Mouse (Mus musculus) stomach, embryonic 14.5 days (tissue): ENCODE results near the gene Ifngr1. TPM values are rescaled to one million over a fixed set of nuclear protein-coding genes. Genes with fewer than 3 reads are reported as not detected.
"Not testable (repeated sequence)": the region's sequence is repeated elsewhere in the genome, so short reads cannot be mapped to it uniquely, and the experiment has no call there.

ENCODE experiments used
- ATAC-seq: fragments of 200-750 bp; cut with Nextera tagmentation; 2 replicates; pipeline ENCODE4 v1.8.0; 2017; ENCODE audit warnings: low read depth, moderate TSS enrichment; ENCODE audit not compliant: insufficient number of reproducible peaks, insufficient read depth, low FRiP score
- H3K27ac ChIP-seq: fragments of 300-500 bp; sonication (generic); 2 replicates; pipeline ENCODE4 v1.5.1; 2014; ENCODE audit warnings: mild to moderate bottlenecking, low read length, moderate library complexity, mixed read lengths
- H3K27me3 ChIP-seq: fragments of 300-500 bp; sonication (generic); 2 replicates; pipeline ENCODE4 v1.6.1; 2014; ENCODE audit warnings: low read length, control low read depth, mixed read lengths; ENCODE audit not compliant: control insufficient read depth, insufficient read depth
- H3K36me3 ChIP-seq: fragments of 300-500 bp; sonication (generic); 2 replicates; pipeline ENCODE4 v1.6.1; 2014; ENCODE audit warnings: mild to moderate bottlenecking, control low read depth, low read length, moderate library complexity, mixed read lengths; ENCODE audit not compliant: control insufficient read depth, insufficient read depth
- H3K4me1 ChIP-seq: fragments of 300-500 bp; sonication (generic); 2 replicates; pipeline ENCODE4 v1.6.1; 2014; ENCODE audit warnings: low read length, control low read depth, mixed read lengths; ENCODE audit not compliant: control insufficient read depth, insufficient read depth
- H3K4me2 ChIP-seq: fragments of 300-500 bp; sonication (generic); replicated peaks from 2 replicates; pipeline ENCODE4 v1.6.1; 2014; ENCODE audit warnings: low read depth, low read length, control low read depth
- H3K4me3 ChIP-seq: fragments of 300-500 bp; sonication (generic); 2 replicates; pipeline ENCODE4 v1.5.1; 2014; ENCODE audit warnings: low read depth, low read length, control low read depth
- H3K9ac ChIP-seq: fragments of 300-500 bp; sonication (generic); replicated peaks from 2 replicates; pipeline ENCODE4 v1.6.1; 2014; ENCODE audit warnings: low read depth, mild to moderate bottlenecking, control low read depth, low read length, moderate library complexity, mixed read lengths
- H3K9me3 ChIP-seq: fragments of 300-500 bp; sonication (generic); 2 replicates; pipeline ENCODE4 v1.6.1; 2016; ENCODE audit warnings: low read depth, low read length, control low read depth; ENCODE audit not compliant: control insufficient read depth
- WGBS: fragments of 180-500 bp; shearing (Covaris S2); extraction: QIAGEN DNeasy Blood & Tissue Kit; methylation state at CpG from one replicate; pipeline ENCODE4 v1.1.7; 2014; 5-methylcytosine and 5-hydroxymethylcytosine counted together
- polyA plus RNA-seq: library from polyadenylated mRNA; unstranded; fragments of >200 nt; fragmentation: Nextera tagmentation; extraction: Ambion mirVana; gene quantifications from 2 replicates; pipeline ENCODE4 v1.2.1, GENCODE M21; 2014

Gene Ifngr1
- polyA plus RNA-seq, 1 experiment from 2014 or later, result 69.1 TPM

GRCm38 (mm10) chr10:19592556-19592955 is 807 bp downstream of the Ifngr1 start:
- Histone ChIP-seq H3K9ac (peak overlapping the region; percentile 74), H3K9me3 (no peaks in the 10 kb centered on the region), H3K27ac (peak overlapping the region; percentile 89; the same call in 1 of the 2 replicates), H3K36me3 (no peaks in the 10 kb centered on the region), H3K27me3 (no peaks in the 10 kb centered on the region), H3K4me2 (peak overlapping the region; percentile 70), H3K4me3 (peak overlapping the region; percentile 75), H3K4me1 (peaks cover 18% of the 10 kb centered on the region; the same call in 1 of the 2 replicates)
- 2% methylated on average over 3 of the region's 3 CpGs for WGBS
- ATAC-seq, result no peak

GRCm38 (mm10) chr10:19593296-19593695 is 1.5 kb downstream of the Ifngr1 start:
- ATAC-seq, result no peak
- H3K9me3 ChIP-seq, result no peaks in the 10 kb centered on the region
- H3K4me3 ChIP-seq, result no peak overlapping the region
- 93% methylated on average over 3 of the region's 3 CpGs for WGBS
- no peak overlapping the region for H3K9ac ChIP-seq
- no peaks in the 10 kb centered on the region for H3K36me3 ChIP-seq
- H3K27ac ChIP-seq, result no peak overlapping the region
- peaks cover 18% of the 10 kb centered on the region; the same call in 1 of the 2 replicates for H3K4me1 ChIP-seq
- peak overlapping the region; percentile 70 for H3K4me2 ChIP-seq
- H3K27me3 ChIP-seq, result no peaks in the 10 kb centered on the region

GRCm38 (mm10) chr10:19594201-19594905 is 2.6 kb downstream of the Ifngr1 start:
- 78% methylated on average over 3 of the region's 3 CpGs for WGBS
- Histone ChIP-seq H3K27me3 (no peaks in the 10 kb centered on the region), H3K4me3 (no peak overlapping the region), H3K27ac (no peak overlapping the region), H3K9me3 (no peaks in the 10 kb centered on the region), H3K9ac (no peak overlapping the region), H3K4me1 (peaks cover 18% of the 10 kb centered on the region; the same call in 1 of the 2 replicates), H3K36me3 (peaks cover 7% of the 10 kb centered on the region; the same call in 1 of the 2 replicates), H3K4me2 (no peak overlapping the region)
- no peak for ATAC-seq

- H3K9ac ChIP-seq, result no peak overlapping the region
- no peak for ATAC-seq
- 87% methylated on average over 4 of the region's 4 CpGs for WGBS
Observed at GRCm38 (mm10) chr10:19596866-19597265, 5.1 kb downstream of the Ifngr1 start.

GRCm38 (mm10) chr10:19598091-19598490 is 6.3 kb downstream of the Ifngr1 start:
- 69% methylated on average over 11 of the region's 11 CpGs for WGBS
- no peak overlapping the region; the same call in 1 of the 2 replicates for H3K27ac ChIP-seq
- ATAC-seq, result no peak

More at GRCm38 (mm10) chr10:19596866-19597265, 5.1 kb downstream of the Ifngr1 start:
- H3K4me1 ChIP-seq, result peaks cover 18% of the 10 kb centered on the region; the same call in 1 of the 2 replicates
- no peak overlapping the region for H3K4me3 ChIP-seq
- H3K4me2 ChIP-seq, result no peak overlapping the region
- no peaks in the 10 kb centered on the region for H3K27me3 ChIP-seq
- peaks cover 12% of the 10 kb centered on the region for H3K36me3 ChIP-seq
- no peak overlapping the region for H3K27ac ChIP-seq
- no peaks in the 10 kb centered on the region for H3K9me3 ChIP-seq

GRCm38 (mm10) chr10:19599331-19600092 is 7.8 kb downstream of the Ifngr1 start:
- 67% methylated on average over 6 of the region's 6 CpGs for WGBS
- Histone ChIP-seq H3K36me3 (peaks cover 28% of the 10 kb centered on the region), H3K4me2 (no peak overlapping the region), H3K27ac (no peak overlapping the region), H3K4me3 (no peak overlapping the region), H3K9ac (no peak overlapping the region), H3K27me3 (no peaks in the 10 kb centered on the region), H3K9me3 (no peaks in the 10 kb centered on the region), H3K4me1 (0 out of 2 replicates have a peak, but pooled peaks cover 2% of the 10 kb centered on the region)
- ATAC-seq, result no peak

More at GRCm38 (mm10) chr10:19598091-19598490, 6.3 kb downstream of the Ifngr1 start:
- H3K4me2 ChIP-seq, result no peak overlapping the region
- H3K4me3 ChIP-seq, result no peak overlapping the region
- H3K4me1 ChIP-seq, result peaks cover 11% of the 10 kb centered on the region; the same call in 1 of the 2 replicates
- no peaks in the 10 kb centered on the region for H3K27me3 ChIP-seq
- no peaks in the 10 kb centered on the region for H3K9me3 ChIP-seq
- H3K9ac ChIP-seq, result no peak overlapping the region
- peaks cover 16% of the 10 kb centered on the region for H3K36me3 ChIP-seq

- no peak overlapping the region for H3K4me3 ChIP-seq
- H3K36me3 ChIP-seq, result peaks cover 34% of the 10 kb centered on the region
- no peak overlapping the region for H3K9ac ChIP-seq
- H3K4me1 ChIP-seq, result no peaks in the 10 kb centered on the region
- no peak overlapping the region for H3K4me2 ChIP-seq
- no peaks in the 10 kb centered on the region for H3K9me3 ChIP-seq
- 79% methylated on average over 3 of the region's 3 CpGs for WGBS
- H3K27me3 ChIP-seq, result no peaks in the 10 kb centered on the region
- no peak for ATAC-seq
- no peak overlapping the region for H3K27ac ChIP-seq
Observed at GRCm38 (mm10) chr10:19600093-19600420, 8.3 kb downstream of the Ifngr1 start.

GRCm38 (mm10) chr10:19601502-19601901 is 9.8 kb downstream of the Ifngr1 start:
- H3K27ac ChIP-seq, H3K4me1 ChIP-seq, H3K4me2 ChIP-seq, H3K9ac ChIP-seq, H3K9me3 ChIP-seq, H3K4me3 ChIP-seq, H3K27me3 ChIP-seq, ATAC-seq: not testable (repeated sequence)
- H3K36me3 ChIP-seq, result peaks cover 46% of the 10 kb centered on the region
- 38% methylated on average over 1 of the region's 1 CpGs for WGBS
